Mouse (Mus musculus) lung, embryonic 14.5 days (tissue): ENCODE data around the gene Gm20605. TPM values are rescaled to one million over a fixed set of nuclear protein-coding genes. Genes with fewer than 3 reads are reported as not detected.

Experiments used
- ATAC-seq: fragments of 200-750 bp; cut with Nextera tagmentation; 2 replicates; pipeline ENCODE4 v1.8.0; 2017; ENCODE audit warnings: mild to moderate bottlenecking, moderate TSS enrichment, moderate library complexity; ENCODE audit not compliant: insufficient read depth
- DNase-seq: peaks from one replicate; pipeline ENCODE4 v3.0.0-alpha.2; 2015
- H3K27ac ChIP-seq: fragments of 300-500 bp; sonication (generic); 2 replicates; pipeline ENCODE4 v1.5.1; 2014; ENCODE audit warnings: low read depth, mild to moderate bottlenecking, moderate library complexity
- H3K27me3 ChIP-seq: fragments of 300-500 bp; sonication (generic); 2 replicates; pipeline ENCODE4 v1.6.1; 2014; ENCODE audit warnings: low read length, control low read depth; ENCODE audit not compliant: insufficient read depth
- H3K36me3 ChIP-seq: fragments of 300-500 bp; sonication (generic); 2 replicates; pipeline ENCODE4 v1.6.1; 2014; ENCODE audit warnings: control low read depth; ENCODE audit not compliant: insufficient read depth
- H3K4me1 ChIP-seq: fragments of 300-500 bp; sonication (generic); 2 replicates; pipeline ENCODE4 v1.6.1; 2014; ENCODE audit warnings: antibody characterized with exemption, control low read depth; ENCODE audit not compliant: insufficient read depth
- H3K4me2 ChIP-seq: fragments of 300-500 bp; sonication (generic); 2 replicates; pipeline ENCODE4 v1.6.1; 2014; ENCODE audit warnings: mild to moderate bottlenecking
- H3K4me3 ChIP-seq: fragments of 300-500 bp; sonication (generic); 2 replicates; pipeline ENCODE4 v1.5.1; 2014; ENCODE audit warnings: low read depth, low read length
- H3K9ac ChIP-seq: fragments of 300-500 bp; sonication (generic); 2 replicates; pipeline ENCODE4 v1.6.1; 2014
- H3K9me3 ChIP-seq: fragments of 300-500 bp; sonication (generic); 2 replicates; pipeline ENCODE4 v1.6.1; 2016; ENCODE audit warnings: low read depth, low read length, control low read depth
- CTCF ChIP-seq: IDR thresholded peaks from 2 replicates; pipeline ENCODE4 v1.5.1; 2016; ENCODE audit warnings: antibody characterized with exemption, low read depth
- WGBS: fragments of 180-500 bp; shearing (Covaris S2); extraction: QIAGEN DNeasy Blood & Tissue Kit; methylation state at CpG from one replicate; pipeline ENCODE4 v1.1.7; 2014; 5-methylcytosine and 5-hydroxymethylcytosine counted together
- polyA plus RNA-seq: library from polyadenylated mRNA; unstranded; fragments of >200 nt; fragmentation: Nextera tagmentation; extraction: Ambion mirVana; gene quantifications from 2 replicates; pipeline ENCODE4 v1.2.1, GENCODE M21; 2014

Gene Gm20605
- polyA plus RNA-seq, 1 experiment from 2014 or later: 11.7 TPM

GRCm38 (mm10) chr5:137601365-137601729, 27.6 kb upstream of the Gm20605 start:
- under 1% methylated on average over 22 of the region's 22 CpGs for WGBS
- Histone ChIP-seq H3K9ac (peak overlapping the region; percentile 61), H3K4me2 (peak overlapping the region; percentile 82), H3K9me3 (no peaks in the 10 kb centered on the region), H3K27me3 (no peaks in the 10 kb centered on the region), H3K4me1 (peaks cover 5% of the 10 kb centered on the region; the same call in 1 of the 2 replicates), H3K4me3 (peak overlapping the region; percentile 66), H3K36me3 (peaks cover 27% of the 10 kb centered on the region), H3K27ac (peak overlapping the region; percentile 81)
- DNase-seq (peak; percentile 76), ATAC-seq (no peak)
- no peak for TF ChIP-seq CTCF

GRCm38 (mm10) chr5:137607860-137608653, 20.9 kb upstream of the Gm20605 start:
- Histone ChIP-seq H3K4me2 (peak overlapping the region; percentile 70), H3K4me1 (peaks cover 35% of the 10 kb centered on the region), H3K9me3 (no peaks in the 10 kb centered on the region), H3K36me3 (peaks cover 40% of the 10 kb centered on the region), H3K27me3 (no peaks in the 10 kb centered on the region), H3K9ac (peak overlapping the region; percentile 48), H3K27ac (no peak overlapping the region), H3K4me3 (peak overlapping the region; percentile 14)
- 24% methylated on average over 26 of the region's 26 CpGs for whole genome bisulfite sequencing
- no peak for ATAC-seq
- no peak for TF ChIP-seq CTCF
- DNase-seq: peak; percentile 37

- Histone ChIP-seq H3K4me1 (peaks cover 35% of the 10 kb centered on the region), H3K4me2 (peak overlapping the region; percentile 70), H3K27me3 (no peaks in the 10 kb centered on the region), H3K4me3 (peak overlapping the region; percentile 14), H3K27ac (no peak overlapping the region), H3K9me3 (no peaks in the 10 kb centered on the region), H3K36me3 (peaks cover 40% of the 10 kb centered on the region), H3K9ac (peak overlapping the region; percentile 48)
- ATAC-seq (no peak), DNase-seq (no peak)
- 21% methylated on average over 23 of the region's 23 CpGs for WGBS
- TF ChIP-seq CTCF: peak; percentile 41
Observed at GRCm38 (mm10) chr5:137608654-137609190, 20.3 kb upstream of the Gm20605 start.

GRCm38 (mm10) chr5:137609292-137609691, 19.7 kb upstream of the Gm20605 start:
- Histone ChIP-seq H3K9me3 (no peaks in the 10 kb centered on the region), H3K4me3 (peak overlapping the region; percentile 42), H3K4me2 (peak overlapping the region; percentile 70), H3K36me3 (peaks cover 36% of the 10 kb centered on the region), H3K27ac (no peak overlapping the region), H3K4me1 (peaks cover 35% of the 10 kb centered on the region), H3K9ac (no peak overlapping the region), H3K27me3 (no peaks in the 10 kb centered on the region)
- ATAC-seq: no peak
- WGBS: 63% methylated on average over 3 of the region's 3 CpGs
- DNase-seq: no peak
- no peak for TF ChIP-seq CTCF

- ATAC-seq (no peak), DNase-seq (no peak)
- no peak for TF ChIP-seq CTCF
- Histone ChIP-seq H3K4me3 (peak overlapping the region; percentile 42), H3K27me3 (no peaks in the 10 kb centered on the region), H3K9me3 (no peaks in the 10 kb centered on the region), H3K9ac (peak overlapping the region; percentile 56), H3K4me1 (peaks cover 35% of the 10 kb centered on the region), H3K27ac (peak overlapping the region; percentile 96), H3K4me2 (peak overlapping the region; percentile 70), H3K36me3 (peaks cover 30% of the 10 kb centered on the region)
- 40% methylated on average over 4 of the region's 4 CpGs for WGBS
Observed at GRCm38 (mm10) chr5:137610056-137610455, 18.9 kb upstream of the Gm20605 start.

GRCm38 (mm10) chr5:137610548-137611244, 18.3 kb upstream of the Gm20605 start:
- Histone ChIP-seq H3K9ac (peak overlapping the region; percentile 56), H3K36me3 (peaks cover 24% of the 10 kb centered on the region; the same call in 1 of the 2 replicates), H3K4me2 (peak overlapping the region; percentile 70), H3K27ac (peak overlapping the region; percentile 96), H3K27me3 (no peaks in the 10 kb centered on the region), H3K4me3 (peak overlapping the region; percentile 42), H3K4me1 (peaks cover 35% of the 10 kb centered on the region), H3K9me3 (no peaks in the 10 kb centered on the region)
- peak; percentile 86 for ATAC-seq
- TF ChIP-seq CTCF: no peak
- WGBS: 5% methylated on average over 12 of the region's 12 CpGs
- peak; percentile 90 for DNase-seq

- no peaks in the 10 kb centered on the region for H3K27me3 ChIP-seq
- H3K4me1 ChIP-seq: peaks cover 35% of the 10 kb centered on the region
- DNase-seq (peak; percentile 84), ATAC-seq (peak; percentile 85)
- H3K4me2 ChIP-seq: peak overlapping the region; percentile 70
- WGBS: 1% methylated on average over 6 of the region's 6 CpGs
- H3K36me3 ChIP-seq: peaks cover 20% of the 10 kb centered on the region; the same call in 1 of the 2 replicates
- peak overlapping the region; percentile 96 for H3K27ac ChIP-seq
- peak overlapping the region; percentile 56 for H3K9ac ChIP-seq
- no peaks in the 10 kb centered on the region for H3K9me3 ChIP-seq
- TF ChIP-seq CTCF: 0 out of 2 replicates have a peak, but pooled peaks have one; percentile 1
- peak overlapping the region; percentile 42 for H3K4me3 ChIP-seq
Observed at GRCm38 (mm10) chr5:137611245-137611602, 17.8 kb upstream of the Gm20605 start.
